ENCODE assay signal across 24 mouse cellular contexts in genomic region chr2:114102471-114102870, GRCm38 (mm10). TPM values are rescaled to one million over a fixed set of nuclear protein-coding genes. Genes with fewer than 3 reads are reported as not detected.
DNase-seq lines count a peak whose midpoint lies in the region; ATAC-seq and TF ChIP-seq lines count a peak whose summit lies in the region.
"Had no signal": no experiment of that assay in that cellular context is flagged by ENCODE, and none has a peak within 500 bp of the region (broad histone marks: within the 10 kb centered on the region; RNA-seq: fewer than 3 reads in every experiment).

No protein-coding gene starts in this region.

- peaks cover 16% of the 10 kb centered on the region for H3K4me1 ChIP-seq in liver, adult 2 months (ENCODE audit: control insufficient read depth, insufficient read depth, low read length)
- no peaks in the 10 kb centered on the region for H3K4me1 ChIP-seq in testis, adult 2 months (ENCODE audit: control insufficient read depth, insufficient read depth, low read length)
- no peaks in the 10 kb centered on the region for H3K4me1 ChIP-seq in intestine, embryonic 16.5 days (ENCODE audit: control insufficient read depth, insufficient read depth, low read length)
- H3K4me1 ChIP-seq: embryonic facial prominence, embryonic 10.5 days; embryonic facial prominence, embryonic 12.5 days; forebrain, embryonic 13.5 days; forebrain, embryonic 15.5 days had no signal

- peaks cover 21% of the 10 kb centered on the region for H3K36me3 ChIP-seq in liver, adult 2 months (ENCODE audit: control insufficient read depth, insufficient read depth, low read length)
- peaks cover 2% of the 10 kb centered on the region for H3K36me3 ChIP-seq in testis, adult 2 months (ENCODE audit: control insufficient read depth, insufficient read depth, low read length)
- 0 out of 2 replicates have a peak, but pooled peaks cover 3% of the 10 kb centered on the region for H3K36me3 ChIP-seq in intestine, embryonic 16.5 days (ENCODE audit: control insufficient read depth, insufficient read depth, low read length)

- ATAC-seq in intestine, embryonic 16.5 days = no peak
- ATAC-seq: CD4-positive, CD25-positive, alpha-beta regulatory T cell, adult 4 months; forebrain, embryonic 13.5 days; forebrain, embryonic 15.5 days; forebrain, postnatal 0 days had no signal

- TF ChIP-seq CTCF in liver, adult 2 months (IDR thresholded peaks at IDR 0.05; ENCODE audit: low read depth, low read length) = no peak
- no peak for TF ChIP-seq CTCF in testis, adult 2 months (IDR thresholded peaks at IDR 0.05; ENCODE audit: control insufficient read depth, insufficient read depth, insufficient replicate concordance, low read depth, low read length)

- no peak for TF ChIP-seq POLR2A in liver, adult 2 months (IDR thresholded peaks at IDR 0.05; ENCODE audit: extremely low read depth, insufficient read depth, low read length)
- no peak for TF ChIP-seq POLR2A in testis, adult 2 months (IDR thresholded peaks at IDR 0.05; ENCODE audit: control insufficient read depth, low read depth, low read length)

- no peaks in the 10 kb centered on the region for H3K79me2 ChIP-seq in liver, adult 2 months (ENCODE audit: control insufficient read depth, insufficient read depth, low read length)

- peak; percentile 12 for DNase-seq in adrenal gland, postnatal 10 days
- DNase-seq in adrenal gland, postnatal 14 days = no peak
- peak; percentile 82 for DNase-seq in liver, adult 2 months (ENCODE audit: extremely low read depth, low read depth, low spot score)
- DNase-seq in liver = no peak
- no peak for DNase-seq in testis, postnatal 14 days (ENCODE audit: low spot score)
- DNase-seq: adrenal gland, adult 8-10 months; adrenal gland, postnatal 36 days; B cell, adult 2 months; cerebellum, adult 11-12 months; cerebellum, adult 2 months; cerebellum, adult 9-10 months; cerebellum, postnatal 10 days; cerebellum, postnatal 25 days; forebrain, postnatal 0 days had no signal

- H3K4me3 ChIP-seq in liver, adult 2 months (ENCODE audit: insufficient read depth, low read depth, low read length) = no peak overlapping the region
- peak overlapping the region; percentile 11; the same call in 1 of the 2 replicates for H3K4me3 ChIP-seq in testis, adult 2 months (ENCODE audit: control insufficient read depth, low read depth, low read length)
- no peak overlapping the region for H3K4me3 ChIP-seq in intestine, embryonic 16.5 days (ENCODE audit: low read length)
- H3K4me3 ChIP-seq: embryonic facial prominence, embryonic 10.5 days; embryonic facial prominence, embryonic 12.5 days; forebrain, embryonic 13.5 days; forebrain, embryonic 15.5 days had no signal

- H3K9me3 ChIP-seq in intestine, embryonic 16.5 days (ENCODE audit: control insufficient read depth, low read length) = no peaks in the 10 kb centered on the region
- H3K9me3 ChIP-seq: embryonic facial prominence, embryonic 10.5 days; embryonic facial prominence, embryonic 12.5 days; forebrain, embryonic 13.5 days; forebrain, embryonic 15.5 days; G1E had no signal

- no peaks in the 10 kb centered on the region for H3K27me3 ChIP-seq in liver, adult 2 months (ENCODE audit: control insufficient read depth, insufficient read depth, low read length)
- H3K27me3 ChIP-seq in testis, adult 2 months (ENCODE audit: control insufficient read depth, insufficient read depth, low read length) = no peaks in the 10 kb centered on the region
- no peaks in the 10 kb centered on the region for H3K27me3 ChIP-seq in intestine, embryonic 16.5 days (replicated peaks; ENCODE audit: control insufficient read depth, insufficient read depth, low read length)
- H3K27me3 ChIP-seq: CH12.LX; embryonic facial prominence, embryonic 12.5 days; forebrain, embryonic 13.5 days; forebrain, embryonic 15.5 days had no signal

- WGBS in liver, adult 2 months = 41% methylated on average over 3 of the region's 3 CpGs
- WGBS in intestine, embryonic 16.5 days = 75% methylated on average over 3 of the region's 3 CpGs

- no peak overlapping the region for H3K27ac ChIP-seq in liver, adult 2 months (replicated peaks; ENCODE audit: insufficient read depth, low read depth, low read length)
- no peak overlapping the region for H3K27ac ChIP-seq in testis, adult 2 months (ENCODE audit: control insufficient read depth, insufficient read depth, low read depth, low read length)
- no peak overlapping the region for H3K27ac ChIP-seq in intestine, embryonic 16.5 days (ENCODE audit: low read length)
- H3K27ac ChIP-seq: embryonic facial prominence, embryonic 10.5 days; embryonic facial prominence, embryonic 12.5 days; forebrain, embryonic 13.5 days; forebrain, embryonic 15.5 days had no signal

- H3K9ac ChIP-seq in liver, adult 2 months (ENCODE audit: low read depth, low read length) = no peak overlapping the region
- H3K9ac ChIP-seq in intestine, embryonic 16.5 days (ENCODE audit: low read depth, low read length) = no peak overlapping the region
- H3K9ac ChIP-seq: embryonic facial prominence, embryonic 12.5 days; forebrain, embryonic 13.5 days; forebrain, embryonic 15.5 days; forebrain, postnatal 0 days had no signal

- H3K4me2 ChIP-seq in intestine, embryonic 16.5 days (ENCODE audit: low read depth, low read length) = no peak overlapping the region
- H3K4me2 ChIP-seq: embryonic facial prominence, embryonic 12.5 days; forebrain, embryonic 13.5 days; forebrain, embryonic 15.5 days had no signal

RNA-seq across cellular contexts. Expression of gene Actc1, which starts 49.1 kb away (rescaled TPM):
- total RNA-seq in adrenal gland, postnatal 10 days (2021) = 10 to 100 TPM in 1 of 2 experiments, 1 to 10 TPM in 1; 8.2 to 14.9 TPM
- 0.44 TPM in 1 of 2 replicates, not detected in the other for total RNA-seq in adrenal gland, postnatal 14 days (2021)
- total RNA-seq in liver, adult 2 months (2014; rRNA removed) = 0.09 TPM in 1 of 2 replicates, not detected in the other
- polyA plus RNA-seq in liver, adult 2 months (2012; rRNA removed) = 0.09 and 0.25 TPM in 2 replicates
- 0.57 and 0.64 TPM in 2 replicates for polyA plus RNA-seq in testis, adult 2 months (2012; rRNA removed)
- 38.2 and 41.1 TPM in 2 replicates for polyA plus RNA-seq in intestine, embryonic 16.5 days (2015; fragmentation: Nextera tagmentation; extraction: Ambion mirVana)
- total RNA-seq: adrenal gland, adult 18-20 months; adrenal gland, adult 8-10 months; adrenal gland, postnatal 36 days; CH12.LX; G1E had no signal
- polyA plus RNA-seq: CD4-positive, CD25-positive, alpha-beta regulatory T cell, adult 4 months; cerebellum, adult 2 months; G1E had no signal

Comparison
In these comparisons a context has a peak if more than half of its experiments do, and no peak if none do; other contexts are left out.
1. DNase-seq: peak in adrenal gland, postnatal 10 days (single experiment) and liver, adult 2 months (single experiment); none in adrenal gland, postnatal 14 days (single experiment), liver (single experiment) and testis, postnatal 14 days (single experiment).